Mouse (Mus musculus): ENCODE measurements around the gene Smco3.

GRCm38 (mm10) chr6:136848971-136849370 lies 13.7 kb upstream of the Smco3 start:
- TF ChIP-seq CHD1 (IDR thresholded peaks at IDR 0.05; ENCODE audit: low read depth, low read length) (no peak), E2F4 (IDR thresholded peaks at IDR 0.05; ENCODE audit: borderline replicate concordance, low read depth, low read length) (no peak), CHD2 (IDR thresholded peaks at IDR 0.05; ENCODE audit: low read length) (no peak), MAX (IDR thresholded peaks at IDR 0.05; ENCODE audit: low read length) (no peak), POLR2A (IDR thresholded peaks at IDR 0.05; ENCODE audit: control insufficient read depth in 1 of 2, insufficient read depth in 1 of 2, low read depth in 1 of 2, low read length in 2 of 2, poor library complexity in 1 of 2) (no peak), MYC (IDR thresholded peaks at IDR 0.05; ENCODE audit: low read depth, low read length) (no peak)

Measured in MEL (cell line).